Mouse (Mus musculus): Measurements from ENCODE around the gene Bsn. TPM values are rescaled to one million over a fixed set of nuclear protein-coding genes. Genes with fewer than 3 reads are reported as not detected.

Gene Bsn
- polyA plus RNA-seq, 1 experiment from 2014 or later, result 2.9 TPM

GRCm38 (mm10) chr9:108126436-108127180 lies 63.6 kb downstream of the Bsn start:
- H3K36me3 ChIP-seq (ENCODE audit: control insufficient read depth, insufficient read depth, low read length), result no peaks in the 10 kb centered on the region
- H3K4me1 ChIP-seq (ENCODE audit: control insufficient read depth, insufficient read depth, low read length), result 0 out of 2 replicates have a peak, but pooled peaks cover 3% of the 10 kb centered on the region
- peak overlapping the region; percentile 42; the same call in 1 of the 2 replicates for H3K27ac ChIP-seq (ENCODE audit: low read length)
- 0 out of 2 replicates have a peak, but pooled peaks have one; percentile 34 for ATAC-seq (ENCODE audit: insufficient read depth, low FRiP score)
- WGBS, result 65% methylated on average over 17 of the region's 17 CpGs
- no peaks in the 10 kb centered on the region for H3K27me3 ChIP-seq (ENCODE audit: control insufficient read depth, insufficient read depth, low read length)
- no peak overlapping the region for H3K4me2 ChIP-seq (ENCODE audit: low read depth, low read length)
- H3K9me3 ChIP-seq (replicated peaks; ENCODE audit: control insufficient read depth, low read length), result no peaks in the 10 kb centered on the region
- no peak overlapping the region for H3K4me3 ChIP-seq (replicated peaks; ENCODE audit: low read length)
- peak overlapping the region; percentile 21; the same call in 1 of the 2 replicates for H3K9ac ChIP-seq (ENCODE audit: low read length)

- 88% methylated on average over 8 of the region's 8 CpGs for WGBS
- H3K27ac ChIP-seq (ENCODE audit: low read length), result no peak overlapping the region
- H3K9ac ChIP-seq (ENCODE audit: low read length), result no peak overlapping the region
- H3K9me3 ChIP-seq (replicated peaks; ENCODE audit: control insufficient read depth, low read length), result no peaks in the 10 kb centered on the region
- no peaks in the 10 kb centered on the region for H3K27me3 ChIP-seq (ENCODE audit: control insufficient read depth, insufficient read depth, low read length)
- no peak overlapping the region for H3K4me2 ChIP-seq (ENCODE audit: low read depth, low read length)
- no peaks in the 10 kb centered on the region for H3K36me3 ChIP-seq (ENCODE audit: control insufficient read depth, insufficient read depth, low read length)
- no peak overlapping the region for H3K4me3 ChIP-seq (replicated peaks; ENCODE audit: low read length)
- ATAC-seq (ENCODE audit: insufficient read depth, low FRiP score), result no peak
- 0 out of 2 replicates have a peak, but pooled peaks cover 3% of the 10 kb centered on the region for H3K4me1 ChIP-seq (ENCODE audit: control insufficient read depth, insufficient read depth, low read length)
These were observed 64.5 kb downstream of the Bsn start for GRCm38 (mm10) chr9:108125731-108126130.

GRCm38 (mm10) chr9:108123916-108124315 lies 66.3 kb downstream of the Bsn start:
- 79% methylated on average over 4 of the region's 4 CpGs for WGBS

GRCm38 (mm10) chr9:108121170-108121969 lies 68.8 kb downstream of the Bsn start:
- no peak for ATAC-seq (ENCODE audit: insufficient read depth, low FRiP score)
- Histone ChIP-seq H3K4me2 (ENCODE audit: low read depth, low read length) (no peak overlapping the region), H3K9ac (ENCODE audit: low read length) (no peak overlapping the region), H3K27ac (ENCODE audit: low read length) (no peak overlapping the region), H3K9me3 (replicated peaks; ENCODE audit: control insufficient read depth, low read length) (no peaks in the 10 kb centered on the region), H3K27me3 (ENCODE audit: control insufficient read depth, insufficient read depth, low read length) (no peaks in the 10 kb centered on the region), H3K36me3 (ENCODE audit: control insufficient read depth, insufficient read depth, low read length) (no peaks in the 10 kb centered on the region), H3K4me1 (ENCODE audit: control insufficient read depth, insufficient read depth, low read length) (peaks cover 14% of the 10 kb centered on the region), H3K4me3 (replicated peaks; ENCODE audit: low read length) (no peak overlapping the region)
- WGBS, result 86% methylated on average over 10 of the region's 10 CpGs

More at GRCm38 (mm10) chr9:108123916-108124315, 66.3 kb downstream of the Bsn start:
- Histone ChIP-seq H3K9me3 (replicated peaks; ENCODE audit: control insufficient read depth, low read length) (no peaks in the 10 kb centered on the region), H3K27ac (ENCODE audit: low read length) (no peak overlapping the region), H3K4me2 (ENCODE audit: low read depth, low read length) (no peak overlapping the region), H3K27me3 (ENCODE audit: control insufficient read depth, insufficient read depth, low read length) (no peaks in the 10 kb centered on the region), H3K4me1 (ENCODE audit: control insufficient read depth, insufficient read depth, low read length) (peaks cover 16% of the 10 kb centered on the region), H3K4me3 (replicated peaks; ENCODE audit: low read length) (no peak overlapping the region), H3K9ac (ENCODE audit: low read length) (no peak overlapping the region), H3K36me3 (ENCODE audit: control insufficient read depth, insufficient read depth, low read length) (no peaks in the 10 kb centered on the region)
- no peak for ATAC-seq (ENCODE audit: insufficient read depth, low FRiP score)

- ATAC-seq (ENCODE audit: insufficient read depth, low FRiP score), result no peak
- H3K9me3 ChIP-seq (replicated peaks; ENCODE audit: control insufficient read depth, low read length), result no peaks in the 10 kb centered on the region
- no peaks in the 10 kb centered on the region for H3K36me3 ChIP-seq (ENCODE audit: control insufficient read depth, insufficient read depth, low read length)
- no peaks in the 10 kb centered on the region for H3K27me3 ChIP-seq (ENCODE audit: control insufficient read depth, insufficient read depth, low read length)
- H3K4me1 ChIP-seq (ENCODE audit: control insufficient read depth, insufficient read depth, low read length), result peaks cover 13% of the 10 kb centered on the region
- H3K4me3 ChIP-seq (replicated peaks; ENCODE audit: low read length), result no peak overlapping the region
- H3K27ac ChIP-seq (ENCODE audit: low read length), result peak overlapping the region; percentile 82
- 87% methylated on average over 8 of the region's 8 CpGs for WGBS
- H3K4me2 ChIP-seq (ENCODE audit: low read depth, low read length), result no peak overlapping the region
- H3K9ac ChIP-seq (ENCODE audit: low read length), result no peak overlapping the region
These were observed 69.5 kb downstream of the Bsn start for GRCm38 (mm10) chr9:108120671-108121070.

GRCm38 (mm10) chr9:108119891-108120411 lies 70.2 kb downstream of the Bsn start:
- 24% methylated on average over 9 of the region's 11 CpGs for WGBS
- Histone ChIP-seq H3K4me2 (ENCODE audit: low read depth, low read length) (no peak overlapping the region), H3K27me3 (ENCODE audit: control insufficient read depth, insufficient read depth, low read length) (0 out of 2 replicates have a peak, but pooled peaks cover 5% of the 10 kb centered on the region), H3K27ac (ENCODE audit: low read length) (peak overlapping the region; percentile 82), H3K36me3 (ENCODE audit: control insufficient read depth, insufficient read depth, low read length) (no peaks in the 10 kb centered on the region), H3K9ac (ENCODE audit: low read length) (peak overlapping the region; percentile 6; the same call in 1 of the 2 replicates), H3K4me1 (ENCODE audit: control insufficient read depth, insufficient read depth, low read length) (peaks cover 13% of the 10 kb centered on the region), H3K9me3 (replicated peaks; ENCODE audit: control insufficient read depth, low read length) (no peaks in the 10 kb centered on the region), H3K4me3 (replicated peaks; ENCODE audit: low read length) (no peak overlapping the region)
- ATAC-seq (ENCODE audit: insufficient read depth, low FRiP score), result peak; percentile 93

GRCm38 (mm10) chr9:108117143-108117542 lies 73.0 kb downstream of the Bsn start:
- Histone ChIP-seq H3K4me1 (ENCODE audit: control insufficient read depth, insufficient read depth, low read length) (peaks cover 13% of the 10 kb centered on the region), H3K9ac (ENCODE audit: low read length) (no peak overlapping the region), H3K36me3 (ENCODE audit: control insufficient read depth, insufficient read depth, low read length) (no peaks in the 10 kb centered on the region), H3K9me3 (replicated peaks; ENCODE audit: control insufficient read depth, low read length) (no peaks in the 10 kb centered on the region; the same call in 1 of the 2 replicates), H3K27ac (ENCODE audit: low read length) (no peak overlapping the region), H3K4me2 (ENCODE audit: low read depth, low read length) (no peak overlapping the region), H3K4me3 (replicated peaks; ENCODE audit: low read length) (no peak overlapping the region), H3K27me3 (ENCODE audit: control insufficient read depth, insufficient read depth, low read length) (peaks cover 8% of the 10 kb centered on the region; the same call in 1 of the 2 replicates)
- 61% methylated on average over 4 of the region's 4 CpGs for WGBS
- ATAC-seq (ENCODE audit: insufficient read depth, low FRiP score), result no peak

- H3K4me1 ChIP-seq (ENCODE audit: control insufficient read depth, insufficient read depth, low read length), result peaks cover 23% of the 10 kb centered on the region
- no peak overlapping the region for H3K27ac ChIP-seq (ENCODE audit: low read length)
- H3K9me3 ChIP-seq (replicated peaks; ENCODE audit: control insufficient read depth, low read length), result no peaks in the 10 kb centered on the region; the same call in 1 of the 2 replicates
- H3K4me3 ChIP-seq (replicated peaks; ENCODE audit: low read length), result no peak overlapping the region
- ATAC-seq (ENCODE audit: insufficient read depth, low FRiP score), result no peak
- WGBS, result 64% methylated on average over 43 of the region's 43 CpGs
- peaks cover 8% of the 10 kb centered on the region; the same call in 1 of the 2 replicates for H3K27me3 ChIP-seq (ENCODE audit: control insufficient read depth, insufficient read depth, low read length)
- no peaks in the 10 kb centered on the region for H3K36me3 ChIP-seq (ENCODE audit: control insufficient read depth, insufficient read depth, low read length)
- H3K9ac ChIP-seq (ENCODE audit: low read length), result no peak overlapping the region
- H3K4me2 ChIP-seq (ENCODE audit: low read depth, low read length), result no peak overlapping the region
These were observed 74.7 kb downstream of the Bsn start for GRCm38 (mm10) chr9:108115290-108116077.

All from stomach, embryonic 16.5 days (tissue).